Mouse (Mus musculus): ENCODE measurements around the gene Rnf17.

Gene Rnf17

DNA sequence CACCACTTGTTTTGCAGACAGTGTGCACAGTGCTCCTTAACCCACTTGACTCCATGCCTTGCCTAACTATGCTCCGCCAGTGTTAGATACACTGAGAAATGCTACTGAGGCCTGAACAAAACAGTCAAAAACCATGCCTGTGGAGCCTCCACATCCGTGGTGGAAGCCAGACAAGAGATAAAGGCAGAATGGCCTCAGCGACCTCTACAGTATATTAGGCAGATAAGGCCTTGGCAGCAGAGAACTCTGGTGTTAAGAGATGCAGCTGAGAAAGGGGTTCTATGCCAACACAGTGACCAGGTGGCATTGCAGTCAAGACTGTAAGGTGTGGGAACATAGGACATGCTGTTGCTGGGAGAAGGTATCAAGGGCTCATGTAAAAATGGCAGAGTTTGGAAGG lies 104.4 kb downstream of the Rnf17 start:
- DNase-seq (ENCODE audit: low read depth, low spot score), result no peak

DNA sequence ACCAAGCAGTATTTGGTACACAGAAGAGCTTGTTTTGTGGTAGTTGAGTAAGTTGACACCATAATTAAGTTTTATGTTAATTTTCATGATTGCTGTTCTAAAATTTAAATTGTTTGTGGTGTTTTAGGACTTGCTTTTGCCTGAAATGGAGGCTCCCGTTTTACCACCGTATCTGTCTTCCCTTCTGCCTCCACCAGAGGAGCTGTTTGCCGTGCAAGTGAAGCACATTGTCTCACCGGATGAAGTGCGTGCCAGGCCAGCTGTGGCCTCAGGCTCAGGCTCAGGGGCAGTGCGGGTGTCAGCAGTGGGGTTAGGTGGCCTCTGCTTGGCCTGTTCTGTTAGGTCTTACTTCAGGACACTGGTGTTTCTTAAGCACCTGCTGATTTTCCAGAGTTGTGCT lies 109.7 kb downstream of the Rnf17 start:
- peak; percentile 14 for DNase-seq (ENCODE audit: low read depth, low spot score)

DNA sequence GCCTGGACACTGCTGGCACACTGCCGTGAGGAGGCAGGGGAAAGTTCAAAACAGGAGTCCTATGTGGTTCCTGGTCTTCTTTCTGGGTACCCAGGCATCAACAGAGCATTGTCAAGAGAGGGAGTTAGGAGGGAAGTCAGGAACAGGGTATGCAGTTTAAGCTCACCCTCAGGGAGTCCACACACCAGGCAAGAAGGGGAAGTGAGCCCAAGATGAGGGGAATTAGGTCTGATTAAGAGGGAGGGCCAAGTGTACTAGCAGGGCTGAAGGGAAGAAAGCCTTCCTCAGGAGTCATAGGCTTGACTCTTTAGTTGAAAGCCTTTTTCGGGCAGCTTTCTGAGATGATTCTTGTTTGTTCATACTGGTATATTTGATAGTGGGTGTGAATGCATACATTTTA lies 112.4 kb downstream of the Rnf17 start:
- no peak for DNase-seq (ENCODE audit: low read depth, low spot score)

DNA sequence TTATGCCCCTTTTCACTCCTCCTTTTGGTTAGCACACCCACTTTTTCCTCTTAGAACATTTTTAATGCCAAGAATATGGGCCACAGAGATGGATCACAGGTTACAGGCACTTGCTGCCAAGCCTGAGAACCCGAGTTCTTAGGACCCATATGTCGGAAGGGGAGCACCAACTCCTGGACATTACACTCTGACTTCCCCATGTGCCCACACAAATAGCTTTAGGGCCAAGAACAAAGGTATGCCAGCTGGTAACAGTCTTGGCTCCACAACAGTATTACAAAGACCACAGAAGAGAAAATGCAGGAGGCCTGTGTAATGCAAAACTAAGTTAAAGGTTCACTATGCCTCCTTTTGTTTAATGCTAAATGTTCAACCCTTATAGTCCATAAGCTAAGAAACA lies 128.4 kb downstream of the Rnf17 start:
- DNase-seq (ENCODE audit: low read depth, low spot score), result peak; percentile 86

DNA sequence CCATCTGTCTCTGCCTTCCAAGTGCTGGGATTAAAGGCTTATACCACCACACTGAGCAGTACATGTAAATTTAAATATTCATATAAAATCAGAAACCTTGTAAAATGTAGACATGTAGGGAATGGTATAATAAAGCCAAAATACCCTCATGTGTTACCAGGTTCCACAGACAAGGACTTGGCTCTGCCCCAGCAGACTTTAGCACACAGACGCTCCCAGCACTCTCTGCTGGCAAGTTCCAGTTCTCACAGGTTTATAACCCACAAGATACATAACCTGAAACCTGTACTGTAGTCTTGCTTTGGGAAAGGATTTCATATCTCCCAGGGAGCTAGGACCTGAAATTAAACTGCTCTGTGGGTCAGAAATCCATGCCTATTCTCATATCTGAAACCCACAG lies 142.6 kb downstream of the Rnf17 start:
- peak; percentile 6 for DNase-seq (ENCODE audit: low read depth, low spot score)

DNA sequence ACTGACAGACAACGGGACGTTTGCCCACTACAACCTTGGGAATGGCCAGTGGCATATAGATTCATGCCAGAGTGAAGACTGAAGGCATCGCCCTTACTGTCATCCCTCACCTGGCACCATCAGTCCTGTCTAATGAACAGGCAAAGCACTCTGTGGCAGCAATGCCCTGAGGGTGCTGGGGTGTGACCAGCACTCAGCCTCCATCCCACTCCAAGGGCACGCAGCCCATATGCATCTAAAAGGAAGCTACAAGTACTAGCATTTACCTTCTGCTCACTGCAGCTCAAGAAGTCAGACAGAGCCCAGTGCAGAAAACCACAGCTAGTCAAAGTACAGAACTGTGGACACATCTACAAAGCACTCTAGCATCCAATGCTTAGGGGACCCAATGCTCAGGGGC lies 143.1 kb downstream of the Rnf17 start:
- DNase-seq (ENCODE audit: low read depth, low spot score), result no peak

DNA sequence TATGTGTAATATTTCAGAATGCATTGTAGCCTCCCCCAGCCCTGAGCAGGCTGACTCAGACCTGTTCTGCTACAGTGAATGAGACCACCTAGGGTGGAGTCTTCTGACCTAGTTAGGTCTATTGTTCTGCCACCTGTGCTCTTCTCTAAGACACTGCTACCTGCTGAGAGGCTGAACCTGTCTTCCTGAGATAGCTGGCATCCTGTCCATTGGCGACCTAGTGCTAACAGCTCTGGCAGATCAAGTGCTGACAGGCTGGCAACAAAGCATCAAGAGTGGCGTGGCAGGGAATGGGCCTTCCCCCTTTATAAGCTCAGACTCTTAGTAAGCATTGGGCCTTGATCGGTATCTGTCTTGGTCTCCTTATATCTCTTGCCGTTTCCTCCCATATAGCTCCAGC lies 148.6 kb downstream of the Rnf17 start:
- peak; percentile 96 for DNase-seq (ENCODE audit: low read depth, low spot score)

DNA sequence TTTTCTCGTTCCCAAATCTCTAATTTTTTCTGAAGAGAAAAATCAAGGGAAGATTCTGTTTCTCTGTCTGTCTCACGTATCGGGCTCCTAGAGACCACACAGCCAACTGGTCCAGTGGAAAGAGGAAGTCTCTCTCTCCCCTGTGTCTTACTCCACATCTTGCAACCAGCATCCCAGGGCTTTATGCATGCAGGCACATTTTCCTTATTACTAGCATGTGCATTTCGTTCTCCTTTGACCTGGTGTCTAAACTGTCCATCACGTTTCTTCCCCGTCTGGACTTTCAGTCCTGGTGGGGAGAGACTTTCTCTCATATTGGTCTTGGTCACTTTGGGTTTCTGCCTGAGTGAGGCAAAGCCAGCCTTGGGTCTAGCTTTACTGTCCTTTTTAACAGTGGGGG lies 150.5 kb downstream of the Rnf17 start:
- DNase-seq (ENCODE audit: low read depth, low spot score), result no peak

DNA sequence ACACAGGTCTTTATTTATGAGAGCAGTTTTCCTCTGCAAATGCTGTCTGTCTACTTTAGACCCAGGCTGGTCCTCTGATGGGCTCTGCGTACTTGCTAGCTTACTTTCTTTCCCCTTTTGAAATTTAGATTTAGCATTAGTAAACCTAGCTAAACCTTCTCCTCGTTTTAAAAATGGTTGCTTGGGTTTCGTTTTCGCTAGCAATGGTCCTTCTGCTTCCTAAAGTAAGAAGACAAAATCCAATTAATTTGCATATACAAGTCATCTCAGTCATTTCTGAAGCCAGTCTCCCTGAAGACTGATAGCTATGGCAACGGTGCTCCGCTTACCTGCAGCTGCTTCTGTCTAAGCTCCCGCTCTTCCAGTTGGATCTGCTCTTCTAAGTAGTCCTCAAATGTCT lies 150.9 kb downstream of the Rnf17 start:
- DNase-seq (ENCODE audit: low read depth, low spot score), result no peak

DNA sequence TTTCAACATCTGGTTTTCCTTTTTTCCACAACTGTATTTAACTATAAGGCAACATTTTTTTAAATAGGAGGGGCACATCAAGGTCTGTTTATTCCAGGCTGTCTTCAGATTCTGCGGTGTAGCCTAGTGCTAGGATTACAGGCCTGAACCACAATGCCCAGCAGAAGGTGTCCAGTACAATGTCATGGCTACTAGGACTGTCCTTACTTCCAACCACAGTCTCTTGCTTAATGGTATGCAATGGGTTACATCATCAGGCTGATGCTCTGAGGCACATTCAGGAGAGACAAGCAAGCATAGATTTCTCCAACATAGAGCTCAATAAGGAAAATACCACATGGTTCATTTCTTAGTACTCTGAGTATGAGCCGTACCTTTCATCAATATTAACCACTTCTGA lies 152.3 kb downstream of the Rnf17 start:
- no peak for DNase-seq (ENCODE audit: low read depth, low spot score)

DNA sequence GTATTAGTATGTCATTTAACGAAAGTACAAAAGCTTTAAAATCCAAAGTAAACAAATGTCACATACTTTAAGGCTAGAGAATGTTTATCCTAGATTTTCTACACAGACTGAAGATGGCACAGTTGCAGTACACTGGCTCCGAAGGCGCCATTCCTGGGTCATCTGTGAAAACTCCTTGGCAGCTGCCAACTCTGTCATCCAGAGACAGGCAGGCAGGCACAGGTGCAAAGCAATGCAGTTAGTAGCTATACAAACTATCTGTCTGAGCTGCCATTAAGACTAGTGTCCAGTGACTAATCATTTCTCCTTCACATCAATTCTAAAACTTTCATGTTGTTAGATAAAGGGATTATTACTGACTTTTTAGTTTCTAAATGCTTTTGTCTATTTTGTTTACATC lies 156.8 kb downstream of the Rnf17 start:
- DNase-seq (ENCODE audit: low read depth, low spot score), result no peak

DNA sequence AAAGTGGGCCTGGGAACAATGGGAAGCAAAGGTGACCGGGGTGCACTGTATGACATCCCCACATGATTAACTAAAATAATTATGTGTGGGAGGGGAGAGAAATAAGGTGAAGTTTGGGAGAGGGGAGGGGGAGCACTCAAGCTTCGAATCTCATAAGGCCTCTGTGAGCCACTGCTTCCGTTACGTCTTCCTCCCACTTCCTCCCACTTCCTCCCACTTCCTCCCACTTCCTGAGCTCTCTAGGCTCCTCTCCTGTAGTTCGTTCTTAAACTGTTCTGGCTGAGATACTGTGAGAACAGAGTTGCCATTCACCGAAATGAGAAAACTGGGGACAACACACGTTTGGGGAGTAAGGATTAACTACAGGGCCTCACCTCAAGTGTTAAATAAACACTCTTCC lies 165.1 kb downstream of the Rnf17 start:
- DNase-seq (ENCODE audit: low read depth, low spot score), result peak; percentile 20

DNA sequence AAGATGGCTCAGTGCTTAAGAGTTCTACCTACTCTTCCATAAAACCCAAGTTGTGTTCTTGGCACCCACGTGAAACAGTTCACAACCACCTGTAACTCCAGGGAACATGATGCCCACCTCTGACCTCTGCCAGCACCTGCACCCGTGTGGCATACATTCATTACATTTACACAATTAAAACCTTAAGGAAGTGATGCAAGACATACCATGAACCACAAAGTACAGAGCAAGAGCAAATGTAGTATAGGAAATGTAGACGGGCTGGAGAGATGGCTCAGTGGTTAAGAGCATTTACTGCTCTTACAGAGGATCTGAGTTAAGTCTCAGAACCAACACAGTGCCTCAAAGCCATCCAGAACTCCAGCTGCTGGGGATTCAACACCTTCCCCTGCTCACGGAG lies 166.7 kb downstream of the Rnf17 start:
- DNase-seq (ENCODE audit: low read depth, low spot score), result no peak

DNA sequence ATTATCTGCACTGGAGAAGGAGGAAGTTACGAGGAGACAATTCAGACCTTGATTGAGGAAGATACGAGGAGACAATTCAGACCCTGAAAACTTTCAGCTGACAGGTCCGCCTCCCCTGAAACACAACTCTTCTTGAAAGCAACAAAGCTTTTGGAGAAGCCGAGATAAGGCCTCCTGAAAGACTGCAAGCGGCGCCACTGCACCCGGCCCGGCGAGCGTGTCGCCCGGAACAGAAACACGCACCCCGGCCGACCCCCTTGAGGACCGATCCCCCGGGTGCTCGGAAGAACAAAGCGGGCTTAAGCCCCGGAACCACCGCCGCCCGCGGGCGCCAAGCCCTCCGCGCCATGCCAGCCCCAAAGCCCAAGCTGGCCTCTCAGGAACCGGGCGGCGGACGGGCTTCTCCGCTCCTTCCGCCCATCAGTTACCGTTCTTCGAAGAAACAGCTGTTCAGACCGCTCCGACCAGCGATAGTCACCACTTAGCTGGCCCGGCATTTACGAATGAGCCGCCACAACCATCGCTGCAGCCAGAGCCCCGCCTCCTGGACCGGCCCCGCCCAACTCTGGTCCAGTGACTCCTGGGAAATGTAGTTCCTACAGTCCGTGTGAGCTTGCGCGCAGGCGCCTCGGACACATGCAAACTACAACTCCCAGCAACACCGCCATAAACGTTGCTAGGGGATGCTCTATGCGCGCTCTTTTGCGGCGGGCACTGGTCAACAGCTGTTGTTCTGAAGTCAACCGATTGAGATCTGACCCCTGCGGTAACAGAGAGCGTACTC lies 169.1 kb downstream of the Rnf17 start:
- DNase-seq (ENCODE audit: low read depth, low spot score), result peak; percentile 98

DNA sequence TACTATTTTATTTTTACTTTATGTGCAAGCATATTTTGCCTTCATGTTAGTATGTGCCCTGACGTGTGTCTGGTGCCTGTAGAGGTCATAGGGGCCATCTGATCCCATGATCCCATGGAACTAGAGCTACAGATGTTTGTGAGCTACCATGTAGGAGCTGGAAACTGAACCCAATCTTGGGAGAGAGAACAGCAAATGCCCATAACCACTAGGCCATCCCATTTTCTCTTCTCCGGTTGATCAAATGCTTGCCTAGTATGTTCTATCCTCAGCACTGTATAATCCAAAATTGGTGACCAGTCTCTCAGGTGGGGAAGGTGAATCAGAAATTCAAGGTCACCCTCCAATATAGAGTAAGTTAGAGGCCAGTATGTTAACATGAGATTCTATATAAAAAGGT lies 170.2 kb downstream of the Rnf17 start:
- no peak for DNase-seq (ENCODE audit: low read depth, low spot score)

Measured in brain, adult 2 months (tissue).